Mouse (Mus musculus) G1E-ER4 (cell line): Measurements from ENCODE around the gene Gabra5. TPM values are rescaled to one million over a fixed set of nuclear protein-coding genes. Genes with fewer than 3 reads are reported as not detected.

ENCODE experiments used
- GATA1 ChIP-seq: IDR thresholded peaks from one replicate; pipeline ENCODE4 v1.8.0; 2012; ENCODE audit warnings: low read length, inconsistent platforms
- polyA plus RNA-seq: library from polyadenylated mRNA; stranded (reverse); fragments of >175 nt; gene quantifications from 2 replicates; pipeline ENCODE4 v1.2.3, GENCODE M21; 2012

Gabra5 gene
- polyA plus RNA-seq, 1 experiment, result not detected

- no peak for TF ChIP-seq GATA1
Observed at GRCm38 (mm10) chr7:57412896-57413295, 97.0 kb downstream of the Gabra5 start.

- TF ChIP-seq GATA1, result no peak
Observed at GRCm38 (mm10) chr7:57411163-57411562, 98.7 kb downstream of the Gabra5 start.

DNA sequence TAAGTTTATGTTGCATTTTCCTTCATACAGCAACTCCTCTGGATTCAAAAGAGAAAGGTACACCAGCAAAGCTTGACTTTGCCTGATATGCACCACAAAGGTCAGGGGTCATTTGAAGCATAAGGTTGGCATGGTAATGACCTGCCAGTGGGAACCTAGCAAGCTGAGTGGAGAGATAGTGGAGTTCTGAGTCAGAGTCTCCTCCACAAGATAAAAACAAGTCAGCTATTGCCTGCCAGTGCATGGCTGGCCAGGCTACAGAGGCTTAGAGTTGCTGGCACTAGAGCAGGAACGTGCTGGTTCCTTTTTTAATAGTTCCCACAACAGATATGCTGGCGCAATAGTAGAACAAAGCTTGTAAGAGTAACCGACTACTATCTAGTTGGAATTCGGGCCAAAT, 116.3 kb downstream of the Gabra5 start:
- TF ChIP-seq GATA1, result no peak

DNA sequence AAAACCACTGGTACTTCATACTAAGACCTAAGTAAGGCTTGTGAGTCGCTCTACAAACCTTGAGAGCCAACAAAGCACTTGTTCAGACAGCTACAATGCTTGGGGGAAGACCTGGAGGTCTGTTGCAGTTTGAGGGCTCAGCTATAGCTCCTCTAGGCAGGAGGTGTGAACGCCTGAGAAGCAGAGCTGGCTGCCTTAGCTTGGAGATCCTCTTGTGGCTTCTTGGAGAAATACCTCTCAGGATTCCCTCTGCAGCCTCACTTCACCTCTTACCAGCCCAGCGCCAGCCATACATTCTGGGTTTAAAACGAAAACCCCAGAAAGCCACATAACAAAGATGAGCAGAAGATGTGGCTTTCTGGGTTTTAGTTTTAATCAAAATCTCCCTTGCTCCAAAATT, 119.8 kb downstream of the Gabra5 start:
- TF ChIP-seq GATA1, result no peak

DNA sequence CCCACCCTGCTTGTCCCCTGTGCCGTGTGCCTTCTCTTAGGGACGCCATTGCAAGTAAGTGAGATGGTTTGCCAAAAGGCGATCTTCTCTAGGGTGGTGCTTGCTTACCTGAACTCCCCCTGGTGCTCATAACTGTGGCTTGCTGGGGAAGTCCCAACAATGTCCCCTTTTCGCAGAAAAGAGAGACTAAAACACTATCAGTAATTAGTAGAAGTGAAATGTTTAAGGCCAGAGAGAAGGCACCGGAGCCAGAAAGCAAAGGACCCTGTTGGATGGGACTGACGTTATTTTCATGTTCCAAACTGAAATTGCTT, 122.6 kb downstream of the Gabra5 start:
- no peak for TF ChIP-seq GATA1

- no peak for TF ChIP-seq GATA1
Observed at GRCm38 (mm10) chr7:57386517-57387340, 123.1 kb downstream of the Gabra5 start, which contains the start of gene Gabrg3. Gabrg3 (minus strand) TSS chr7:57387188.

- TF ChIP-seq GATA1, result no peak
Observed at GRCm38 (mm10) chr7:57384112-57384511, 125.7 kb downstream of the Gabra5 start.

DNA sequence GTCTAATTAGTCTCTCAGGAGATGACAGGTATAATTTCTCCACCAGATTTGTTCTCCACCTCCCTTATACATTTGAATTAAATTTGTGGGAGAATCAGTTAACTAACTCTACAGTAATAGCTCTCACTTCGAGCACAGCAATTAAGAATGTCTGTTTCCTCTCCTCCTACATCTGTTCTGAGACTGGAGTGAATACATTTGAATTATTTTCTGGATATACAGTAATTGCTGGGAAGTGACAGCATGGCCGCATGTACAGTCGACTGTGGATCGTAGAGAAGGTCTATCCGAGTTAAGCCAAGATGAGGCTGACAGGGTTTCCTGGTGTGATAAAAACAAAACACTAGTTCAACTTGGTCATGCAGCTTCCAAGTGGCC, 143.9 kb downstream of the Gabra5 start:
- TF ChIP-seq GATA1, result no peak

GRCm38 (mm10) chr7:57365134-57366012, 144.5 kb downstream of the Gabra5 start:
- TF ChIP-seq GATA1, result no peak

DNA sequence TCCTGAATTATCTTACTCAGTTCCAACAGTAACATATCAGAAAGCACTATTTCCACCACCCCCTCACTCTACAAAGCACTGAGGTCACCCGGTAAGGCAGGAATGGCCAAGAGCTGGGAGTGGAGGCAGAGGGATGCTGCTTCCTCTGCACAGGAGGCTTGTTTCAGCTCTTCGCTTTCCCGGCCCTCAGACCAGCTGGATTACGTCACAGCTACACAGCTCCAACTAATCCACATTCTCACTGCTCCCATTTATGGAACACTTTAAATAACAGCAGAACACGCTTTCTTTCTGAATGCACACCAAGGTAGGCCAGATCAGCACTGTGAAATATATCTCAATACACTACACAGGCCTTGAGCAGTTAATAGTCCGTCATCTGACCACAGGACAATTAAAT, 146.0 kb downstream of the Gabra5 start:
- TF ChIP-seq GATA1, result no peak

DNA sequence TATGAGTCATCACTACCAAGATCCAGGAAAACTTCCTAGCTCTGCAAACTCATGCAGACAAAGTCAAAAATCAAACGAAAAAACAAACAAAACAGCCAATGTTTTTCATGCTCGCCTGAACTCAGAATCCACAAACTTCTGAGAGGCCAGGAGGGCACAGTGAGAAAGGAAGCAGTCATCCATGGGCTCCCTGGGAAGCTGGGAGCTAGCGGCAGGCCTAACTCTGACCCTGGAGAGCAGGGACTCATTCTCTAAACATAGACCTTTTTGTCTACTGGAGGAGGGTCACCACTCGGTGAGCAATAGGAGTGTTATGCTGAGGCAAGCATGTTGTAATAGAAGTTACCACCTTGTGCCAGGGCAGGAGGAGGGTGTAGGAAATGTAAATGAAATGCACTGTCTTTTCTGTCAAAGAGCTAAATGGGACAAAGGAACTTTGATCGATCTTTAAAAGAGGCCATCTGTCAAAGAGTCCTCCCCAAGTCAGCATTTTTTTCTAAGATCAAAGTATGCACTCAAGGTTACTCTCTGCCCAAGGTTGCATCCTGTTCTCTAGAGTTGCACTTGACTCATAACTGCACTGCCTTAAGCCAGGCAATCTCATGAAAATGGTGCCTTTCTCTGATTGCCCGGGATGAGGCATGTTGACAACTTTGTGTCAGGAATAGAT, 151.9 kb downstream of the Gabra5 start:
- no peak for TF ChIP-seq GATA1

Other genes starting within 250 kb of the Gabra5 start
- gene Gabrg3, start 122.9 kb downstream of the Gabra5 start, polyA plus RNA-seq, result not detected in 2 replicates
- not detected in 2 replicates for gene Gabrb3, start 90.4 kb downstream of the Gabra5 start, polyA plus RNA-seq